Mouse (Mus musculus) heart, embryonic 13.5 days (tissue): Measurements from ENCODE around the gene Sufu. TPM values are rescaled to one million over a fixed set of nuclear protein-coding genes. Genes with fewer than 3 reads are reported as not detected.

Experiments
- ATAC-seq: fragments of 200-750 bp; cut with Nextera tagmentation; 2 replicates; pipeline ENCODE4 v1.8.0; 2017; ENCODE audit warnings: moderate TSS enrichment; ENCODE audit not compliant: insufficient number of reproducible peaks, low FRiP score, low TSS enrichment; ENCODE audit errors: extremely low read depth
- H3K27ac ChIP-seq: fragments of 300-500 bp; sonication (generic); replicated peaks from 2 replicates; pipeline ENCODE4 v1.5.1; 2015; ENCODE audit warnings: moderate library complexity, mild to moderate bottlenecking, inconsistent platforms
- H3K27me3 ChIP-seq: fragments of 300-500 bp; sonication (generic); replicated peaks from 2 replicates; pipeline ENCODE4 v1.6.1; 2015; ENCODE audit warnings: mild to moderate bottlenecking, inconsistent platforms
- H3K36me3 ChIP-seq: fragments of 300-500 bp; sonication (generic); 2 replicates; pipeline ENCODE4 v1.6.1; 2015; ENCODE audit warnings: mild to moderate bottlenecking, inconsistent platforms
- H3K4me1 ChIP-seq: fragments of 300-500 bp; sonication (generic); 2 replicates; pipeline ENCODE4 v1.6.1; 2015; ENCODE audit warnings: inconsistent platforms
- H3K4me2 ChIP-seq: fragments of 300-500 bp; sonication (generic); 2 replicates; pipeline ENCODE4 v1.6.1; 2015; ENCODE audit warnings: inconsistent platforms, mild to moderate bottlenecking, moderate library complexity
- H3K4me3 ChIP-seq: fragments of 300-500 bp; sonication (generic); 2 replicates; pipeline ENCODE4 v1.5.1; 2015; ENCODE audit warnings: moderate library complexity, mild to moderate bottlenecking, inconsistent platforms
- H3K9ac ChIP-seq: fragments of 300-500 bp; sonication (generic); 2 replicates; pipeline ENCODE4 v1.6.1; 2015; ENCODE audit warnings: inconsistent platforms, mild to moderate bottlenecking, moderate library complexity
- H3K9me3 ChIP-seq: fragments of 300-500 bp; sonication (generic); 2 replicates; pipeline ENCODE4 v1.6.1; 2016; ENCODE audit warnings: inconsistent platforms
- WGBS: fragments of 180-500 bp; shearing (Covaris S2); methylation state at CpG from one replicate; pipeline ENCODE4 v1.1.7; 2015; ENCODE audit warnings: mixed read lengths; 5-methylcytosine and 5-hydroxymethylcytosine counted together
- polyA plus RNA-seq: library from polyadenylated mRNA; unstranded; fragments of >200 nt; fragmentation: Nextera tagmentation; extraction: Ambion mirVana; gene quantifications from 2 replicates; pipeline ENCODE4 v1.2.1, GENCODE M21; 2015

Gene Sufu
- polyA plus RNA-seq, 1 experiment from 2014 or later, result 18.4 TPM

- Histone ChIP-seq H3K4me3 (no peak overlapping the region), H3K27me3 (no peaks in the 10 kb centered on the region), H3K4me2 (no peak overlapping the region), H3K4me1 (peaks cover 17% of the 10 kb centered on the region), H3K36me3 (peaks cover 34% of the 10 kb centered on the region), H3K9ac (no peak overlapping the region), H3K27ac (no peak overlapping the region), H3K9me3 (no peaks in the 10 kb centered on the region)
- ATAC-seq, result no peak
- WGBS, result 86% methylated on average over 9 of the region's 9 CpGs
Measured at GRCm38 (mm10) chr19:46537357-46537756, 140.7 kb downstream of the Sufu start.

GRCm38 (mm10) chr19:46538213-46538612, 141.5 kb downstream of the Sufu start:
- H3K27me3 ChIP-seq, result no peaks in the 10 kb centered on the region
- no peak for ATAC-seq
- H3K9ac ChIP-seq, result no peak overlapping the region
- H3K4me1 ChIP-seq, result peaks cover 8% of the 10 kb centered on the region
- H3K4me3 ChIP-seq, result no peak overlapping the region
- 88% methylated on average over 6 of the region's 6 CpGs for WGBS
- peaks cover 41% of the 10 kb centered on the region for H3K36me3 ChIP-seq
- H3K9me3 ChIP-seq, result no peaks in the 10 kb centered on the region
- no peak overlapping the region for H3K4me2 ChIP-seq
- no peak overlapping the region for H3K27ac ChIP-seq

Other genes starting within 250 kb of the Sufu start
- 0.66 and 0.74 TPM in 2 replicates for gene Pitx3, start 248.6 kb upstream of the Sufu start, polyA plus RNA-seq
- gene Gbf1, start 244.4 kb upstream of the Sufu start, polyA plus RNA-seq, result 41.1 and 43.1 TPM in 2 replicates
- gene Nfkb2, start 92.6 kb upstream of the Sufu start, polyA plus RNA-seq, result 6.3 and 7.2 TPM in 2 replicates
- 4.3 and 5.6 TPM in 2 replicates for gene Psd, start 69.7 kb upstream of the Sufu start, polyA plus RNA-seq
- 9.5 and 10.2 TPM in 2 replicates for gene Fbxl15, start 68.7 kb upstream of the Sufu start, polyA plus RNA-seq
- 114 and 131 TPM in 2 replicates for gene Cuedc2, start 58.2 kb upstream of the Sufu start, polyA plus RNA-seq
- 4.5 and 5.2 TPM in 2 replicates for gene Mfsd13a, start 55.8 kb upstream of the Sufu start, polyA plus RNA-seq
- 0.76 and 1.4 TPM in 2 replicates for gene 2310034G01Rik, start 46.6 kb upstream of the Sufu start, polyA plus RNA-seq
- 108 and 111 TPM in 2 replicates for gene Actr1a, start 1.1 kb upstream of the Sufu start, polyA plus RNA-seq
- 13.2 and 13.9 TPM in 2 replicates for gene Trim8, start 104.8 kb downstream of the Sufu start, polyA plus RNA-seq
- gene Arl3, start 176.3 kb downstream of the Sufu start, polyA plus RNA-seq, result 82.1 and 97.1 TPM in 2 replicates
- gene Sfxn2, start 176.5 kb downstream of the Sufu start, polyA plus RNA-seq, result 8.1 and 9.1 TPM in 2 replicates
- gene Wbp1l, start 202.2 kb downstream of the Sufu start, polyA plus RNA-seq, result 41.6 and 42.0 TPM in 2 replicates